Mouse (Mus musculus) stomach, postnatal 0 days (tissue): ENCODE measurements around the gene Rsph14.

Source experiments
- CTCF ChIP-seq: IDR thresholded peaks from 2 replicates; pipeline ENCODE4 v1.5.1; 2016; ENCODE audit warnings: antibody characterized with exemption, low read depth, mild to moderate bottlenecking, moderate library complexity
- EP300 ChIP-seq: optimal IDR thresholded peaks from 2 replicates; pipeline ENCODE3; 2016; ENCODE audit warnings: antibody characterized with exemption

- TF ChIP-seq CTCF (peak; percentile 68), EP300 (no peak)
Measured at GRCm38 (mm10) chr10:74929578-74929977, 102.8 kb downstream of the Rsph14 start.
